Mouse (Mus musculus) bone marrow, adult 2 months (tissue): ENCODE measurements around the gene Nmnat2. TPM values are rescaled to one million over a fixed set of nuclear protein-coding genes. Genes with fewer than 3 reads are reported as not detected.

Experiments
- H3K27ac ChIP-seq: fragments of 200-500 bp; 2 replicates; pipeline ENCODE4 v1.5.1; 2012; ENCODE audit warnings: low read depth, mild to moderate bottlenecking, control low read depth, inconsistent platforms, low read length; ENCODE audit not compliant: control insufficient read depth, poor library complexity, insufficient read depth
- H3K4me1 ChIP-seq: fragments of 200-500 bp; 2 replicates; pipeline ENCODE4 v1.6.1; 2011; ENCODE audit warnings: low read length; ENCODE audit not compliant: control insufficient read depth, insufficient read depth
- H3K4me3 ChIP-seq: fragments of 200-500 bp; replicated peaks from 2 replicates; pipeline ENCODE3; 2011; ENCODE audit warnings: mild to moderate bottlenecking, low read depth, low read length, control low read depth; ENCODE audit not compliant: control insufficient read depth
- CTCF ChIP-seq: fragments of 200-500 bp; IDR thresholded peaks from 2 replicates; pipeline ENCODE4 v1.5.1; 2011; ENCODE audit warnings: low read length, control low read depth; ENCODE audit not compliant: control insufficient read depth, insufficient read depth
- POLR2A ChIP-seq: fragments of 200-500 bp; IDR thresholded peaks from 2 replicates; pipeline ENCODE4 v1.6.1; 2011; ENCODE audit warnings: low read depth, mild to moderate bottlenecking, control low read depth, low read length, borderline replicate concordance; ENCODE audit not compliant: control insufficient read depth
- WGBS: fragments of 180-500 bp; shearing (Covaris S2); methylation state at CpG from one replicate; pipeline ENCODE4 v1.1.7; 2018; 5-methylcytosine and 5-hydroxymethylcytosine counted together
- polyA plus RNA-seq: library from polyadenylated mRNA; stranded (reverse); fragments of >200 nt; gene quantifications from 2 replicates; pipeline ENCODE4 v1.2.4, GENCODE M21; 2011; ENCODE audit warnings: low replicate concordance; ENCODE audit not compliant: missing spikeins, insufficient read depth, insufficient read length

Gene Nmnat2
- polyA plus RNA-seq, 1 experiment, result 7.5 TPM

DNA sequence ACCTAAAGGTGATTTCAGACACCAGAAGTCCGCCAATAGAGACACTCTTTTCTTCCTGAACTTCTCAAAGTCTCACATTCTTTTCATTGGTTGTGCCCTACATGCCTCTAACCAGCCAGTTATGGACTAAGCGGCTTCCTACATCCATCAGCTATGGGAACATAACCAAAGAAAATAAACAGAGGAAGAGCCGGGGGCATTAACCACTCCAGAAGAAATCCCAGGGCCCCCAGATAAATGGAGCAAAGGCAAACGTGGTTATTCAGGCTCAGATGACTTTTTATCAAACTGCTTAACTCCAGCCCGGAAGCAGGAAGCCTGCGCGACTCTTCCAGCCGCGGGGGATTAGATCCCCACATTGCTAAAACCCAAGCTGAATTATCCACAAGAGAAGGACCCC lies 146.1 kb downstream of the Nmnat2 start:
- Histone ChIP-seq H3K4me3 (no peak overlapping the region), H3K4me1 (no peaks in the 10 kb centered on the region; the same call in 1 of the 2 replicates), H3K27ac (no peak overlapping the region)
- TF ChIP-seq CTCF (no peak), POLR2A (no peak)
- WGBS, result 38% methylated on average over 9 of the region's 9 CpGs

DNA sequence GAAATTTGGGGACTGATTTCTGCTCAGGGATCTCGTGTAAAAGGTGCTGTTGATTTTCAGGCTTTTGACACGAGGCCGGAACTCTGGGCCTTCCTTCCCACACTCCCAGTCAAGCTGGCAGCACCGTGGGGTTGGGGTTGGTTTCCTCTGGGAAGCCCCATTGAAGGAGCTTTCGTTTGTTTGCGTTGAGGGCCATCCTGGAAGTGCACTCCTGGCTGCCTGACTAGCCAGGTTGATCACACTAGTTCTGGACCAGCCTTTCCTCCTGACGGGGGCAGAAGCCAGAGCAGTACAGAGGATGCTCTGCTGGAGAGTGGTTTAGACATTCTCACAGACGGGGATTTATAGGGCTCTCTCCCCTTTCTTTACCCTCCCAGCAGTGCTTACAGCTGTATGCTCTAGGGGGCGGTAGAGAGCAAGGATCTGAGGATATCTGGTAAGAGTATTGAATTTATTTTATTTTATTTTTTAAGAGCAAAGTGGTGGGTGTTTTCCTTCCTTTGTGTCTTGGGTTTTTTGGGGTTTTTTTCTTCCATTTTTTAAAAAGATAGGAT lies 146.6 kb downstream of the Nmnat2 start:
- no peak overlapping the region for H3K4me3 ChIP-seq
- H3K27ac ChIP-seq, result no peak overlapping the region
- 14% methylated on average over 9 of the region's 9 CpGs for WGBS
- no peak for TF ChIP-seq POLR2A
- TF ChIP-seq CTCF, result peak; percentile 19; the same call in 1 of the 2 replicates
- H3K4me1 ChIP-seq, result no peaks in the 10 kb centered on the region

DNA sequence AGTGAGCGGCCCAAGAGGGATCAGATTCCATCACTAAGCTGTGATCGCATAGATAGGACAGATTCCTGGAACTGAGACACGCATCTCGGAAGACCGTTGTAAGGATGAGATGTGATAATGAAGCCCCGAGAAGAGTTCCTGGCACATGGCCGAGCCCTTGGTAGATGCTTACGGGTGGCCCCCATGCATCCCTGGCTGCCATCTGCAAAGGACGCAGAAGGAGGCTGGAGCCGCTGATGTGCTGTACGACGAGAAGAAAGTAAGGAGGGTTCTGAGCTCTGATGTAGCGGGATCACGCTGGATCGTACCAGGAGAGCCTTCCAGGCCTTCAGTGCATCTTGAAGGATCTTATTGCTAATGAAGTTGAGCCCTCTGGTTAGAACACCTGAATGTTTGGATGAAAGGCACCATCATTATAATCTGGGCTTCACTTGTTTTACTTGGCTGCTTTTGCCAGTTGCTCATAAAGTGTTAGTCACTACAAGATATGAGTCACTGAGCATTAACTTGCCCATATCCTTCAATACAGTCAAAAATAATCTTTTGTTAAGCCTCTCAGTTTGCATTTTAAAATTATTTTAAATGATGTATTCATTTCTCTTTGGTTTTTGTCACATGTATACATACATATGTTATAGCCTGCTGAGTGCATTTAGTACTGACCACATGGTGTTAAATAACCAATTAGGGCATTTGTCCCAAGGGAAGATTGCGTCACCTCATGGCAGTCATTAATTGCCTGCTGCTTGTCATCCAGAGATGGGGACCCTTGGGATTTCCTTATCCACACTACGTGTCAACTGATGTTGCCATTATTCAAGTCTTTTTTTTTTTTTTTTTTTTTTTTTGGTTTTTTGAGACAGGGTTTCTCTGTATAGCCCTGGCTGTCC lies 147.7 kb downstream of the Nmnat2 start:
- TF ChIP-seq POLR2A (no peak), CTCF (no peak)
- H3K27ac ChIP-seq, result no peak overlapping the region
- 88% methylated on average over 17 of the region's 17 CpGs for WGBS
- H3K4me3 ChIP-seq, result no peak overlapping the region
- no peaks in the 10 kb centered on the region for H3K4me1 ChIP-seq

DNA sequence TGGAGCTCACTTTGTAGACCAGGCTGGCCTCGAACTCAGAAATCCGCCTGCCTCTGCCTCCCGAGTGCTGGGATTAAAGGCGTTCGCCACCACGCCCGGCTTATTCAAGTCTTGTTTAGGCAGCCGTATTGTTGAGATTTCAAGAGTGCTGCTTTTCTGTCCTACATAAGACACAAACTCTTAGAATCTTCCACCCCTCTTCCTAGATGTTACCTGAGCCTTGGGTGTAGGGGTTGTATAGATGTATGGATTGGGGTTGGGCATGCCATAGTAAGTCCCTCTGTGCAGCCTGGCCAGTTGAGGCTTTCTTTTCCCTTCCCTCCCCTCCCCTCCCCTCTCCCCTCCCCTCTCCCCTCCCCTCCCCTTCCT lies 148.4 kb downstream of the Nmnat2 start:
- WGBS, result 93% methylated on average over 8 of the region's 8 CpGs
- TF ChIP-seq CTCF (no peak), POLR2A (no peak)

DNA sequence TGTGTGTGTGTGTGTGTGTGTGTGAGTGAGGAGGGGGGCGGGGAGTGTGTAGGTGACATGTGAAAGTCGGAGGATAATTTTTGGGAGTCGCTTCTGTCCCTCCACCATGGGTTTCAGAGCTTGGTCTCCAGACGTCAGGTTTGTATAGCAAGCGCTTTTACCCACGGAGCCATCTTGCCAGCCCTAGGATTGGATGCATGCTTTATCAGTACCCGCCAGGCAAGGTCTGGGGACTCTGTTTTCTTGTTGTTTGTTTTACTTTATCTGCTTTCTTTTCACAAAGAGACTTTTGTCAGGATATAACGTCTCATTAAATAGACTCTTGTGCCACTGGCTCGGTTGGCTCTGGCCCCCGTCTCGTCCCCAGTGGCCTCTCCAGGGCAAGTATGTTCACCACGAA lies 150.0 kb downstream of the Nmnat2 start:
- Histone ChIP-seq H3K4me3 (no peak overlapping the region), H3K27ac (no peak overlapping the region), H3K4me1 (no peaks in the 10 kb centered on the region; the same call in 1 of the 2 replicates)
- TF ChIP-seq POLR2A (no peak), CTCF (no peak)
- WGBS, result 60% methylated on average over 11 of the region's 12 CpGs

More for the DNA sequence above, 148.4 kb downstream of the Nmnat2 start:
- H3K4me1 ChIP-seq, result no peaks in the 10 kb centered on the region
- no peak overlapping the region for H3K27ac ChIP-seq
- H3K4me3 ChIP-seq, result no peak overlapping the region

DNA sequence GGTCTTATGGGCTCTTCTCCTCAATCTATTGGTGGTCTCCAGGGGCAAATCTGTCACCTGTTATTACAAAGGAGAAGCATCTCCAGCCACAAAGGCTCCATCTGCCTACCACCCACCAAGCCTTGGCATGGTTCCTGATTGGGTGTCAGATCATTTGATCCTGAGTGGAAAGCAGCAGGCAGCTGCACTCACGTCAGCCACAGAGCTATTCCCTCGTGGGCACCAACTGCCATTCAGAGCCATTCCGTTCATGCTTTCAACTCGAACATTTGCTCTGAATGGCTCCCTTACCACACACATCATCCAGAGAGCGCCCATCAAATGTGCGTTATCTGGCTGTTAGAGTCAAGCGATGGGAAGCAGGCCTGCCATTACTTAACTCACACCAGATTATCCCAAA lies 153.1 kb downstream of the Nmnat2 start:
- H3K27ac ChIP-seq, result no peak overlapping the region
- no peak for TF ChIP-seq POLR2A
- no peak for TF ChIP-seq CTCF
- H3K4me3 ChIP-seq, result no peak overlapping the region
- H3K4me1 ChIP-seq, result no peaks in the 10 kb centered on the region; the same call in 1 of the 2 replicates
- 65% methylated on average over 7 of the region's 7 CpGs for WGBS

DNA sequence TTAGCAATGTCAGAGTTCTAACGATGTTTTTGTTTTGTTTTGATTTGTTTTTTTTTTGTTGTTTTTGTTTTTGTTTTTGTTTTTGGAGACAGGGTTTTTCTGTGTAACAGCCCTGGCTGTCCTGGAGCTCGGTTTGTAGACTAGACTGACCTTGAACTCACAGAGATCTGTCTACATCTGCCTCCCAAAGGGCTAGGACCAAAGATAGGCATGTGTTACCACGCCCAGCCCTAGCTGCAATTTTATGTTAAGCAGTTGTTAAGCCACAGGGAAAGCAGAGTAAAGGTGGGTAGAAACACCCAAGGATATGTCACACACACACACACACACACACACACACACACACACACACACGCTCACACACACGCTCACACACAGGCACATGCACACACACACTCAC lies 154.6 kb downstream of the Nmnat2 start:
- WGBS, result 74% methylated on average over 5 of the region's 5 CpGs
- no peak for TF ChIP-seq CTCF
- TF ChIP-seq POLR2A, result no peak
- Histone ChIP-seq H3K4me3 (no peak overlapping the region), H3K4me1 (no peaks in the 10 kb centered on the region; the same call in 1 of the 2 replicates), H3K27ac (no peak overlapping the region)

DNA sequence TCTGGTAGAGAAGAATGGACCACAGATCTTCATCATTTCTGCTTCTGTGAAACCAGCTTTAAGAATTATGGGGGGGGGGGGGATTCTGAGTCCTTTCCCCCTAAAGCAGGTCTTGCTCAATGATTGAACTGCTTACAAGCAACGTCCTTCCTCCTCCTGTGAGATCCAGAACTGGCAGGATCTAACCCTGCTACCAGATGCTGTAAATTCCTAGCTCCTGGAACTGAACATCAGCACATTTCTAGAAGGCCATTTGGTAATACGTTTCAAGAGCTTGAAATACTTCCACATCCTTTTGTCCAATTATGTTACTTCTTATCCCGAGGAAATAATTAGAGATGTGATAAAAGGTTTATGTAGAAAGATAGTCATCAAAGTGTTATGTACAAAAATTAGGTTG lies 155.0 kb downstream of the Nmnat2 start:
- WGBS, result 57% methylated on average over 3 of the region's 3 CpGs

More for the DNA sequence above, 155.0 kb downstream of the Nmnat2 start:
- Histone ChIP-seq H3K4me1 (no peaks in the 10 kb centered on the region; the same call in 1 of the 2 replicates), H3K4me3 (no peak overlapping the region), H3K27ac (no peak overlapping the region)
- TF ChIP-seq CTCF (no peak), POLR2A (no peak)
